ENCODE assay signal across 8 mouse cellular contexts in genomic region chr2:120628886-120629735, GRCm38 (mm10). TPM values are rescaled to one million over a fixed set of nuclear protein-coding genes. Genes with fewer than 3 reads are reported as not detected.
DNase-seq lines count a peak whose midpoint lies in the region; ATAC-seq and TF ChIP-seq lines count a peak whose summit lies in the region.

Gene Stard9, plus strand, starts transcription at chr2:120629121.

- TF ChIP-seq POLR2A in olfactory bulb, adult 2 months (IDR thresholded peaks at IDR 0.05; ENCODE audit: insufficient read depth, low read depth, low read length), result no peak
- TF ChIP-seq POLR2A in thymus, adult 2 months (IDR thresholded peaks at IDR 0.05; ENCODE audit: control insufficient read depth, extremely low read depth, insufficient read depth, low read length, poor library complexity), result peak; percentile 49; the same call in 1 of the 2 replicates

- no peaks in the 10 kb centered on the region for H3K36me3 ChIP-seq in G1E (replicated peaks)
- no peaks in the 10 kb centered on the region for H3K36me3 ChIP-seq in forebrain, embryonic 16.5 days (ENCODE audit: control insufficient read depth, insufficient read depth)
- H3K36me3 ChIP-seq in lung, embryonic 14.5 days (ENCODE audit: insufficient read depth), result peaks cover 14% of the 10 kb centered on the region; the same call in 1 of the 2 replicates
- H3K36me3 ChIP-seq in thymus, adult 2 months (ENCODE audit: control insufficient read depth, insufficient read depth, low read length), result no peaks in the 10 kb centered on the region

- peak within 1 kb of the TSS; percentile 74 for H3K4me3 ChIP-seq in G1E (ENCODE audit: low read depth, low read length)
- H3K4me3 ChIP-seq in forebrain, embryonic 16.5 days (replicated peaks; ENCODE audit: low read length), result peak within 1 kb of the TSS; percentile 67
- H3K4me3 ChIP-seq in layer of hippocampus, adult 2 months, result peak within 1 kb of the TSS; percentile 66
- H3K4me3 ChIP-seq in lung, embryonic 14.5 days (ENCODE audit: low read depth, low read length), result peak within 1 kb of the TSS; percentile 57
- H3K4me3 ChIP-seq in olfactory bulb, adult 2 months (ENCODE audit: insufficient read depth, low read depth, low read length), result peak within 1 kb of the TSS; percentile 50
- peak within 1 kb of the TSS; percentile 52 for H3K4me3 ChIP-seq in thymus, adult 2 months (ENCODE audit: control insufficient read depth, insufficient read depth, low read length)

- H3K4me2 ChIP-seq in forebrain, embryonic 16.5 days (ENCODE audit: low read length), result peak within 1 kb of the TSS; percentile 76
- peak within 1 kb of the TSS; percentile 69 for H3K4me2 ChIP-seq in lung, embryonic 14.5 days

- H3K4me1 ChIP-seq in G1E (ENCODE audit: insufficient read depth, low read depth, low read length), result peaks cover 50% of the 10 kb centered on the region
- H3K4me1 ChIP-seq in forebrain, embryonic 16.5 days (replicated peaks; ENCODE audit: control insufficient read depth, insufficient read depth, low read length), result peaks cover 8% of the 10 kb centered on the region
- H3K4me1 ChIP-seq in lung, embryonic 14.5 days (ENCODE audit: insufficient read depth), result 0 out of 2 replicates have a peak, but pooled peaks cover 7% of the 10 kb centered on the region
- H3K4me1 ChIP-seq in olfactory bulb, adult 2 months (ENCODE audit: control insufficient read depth, insufficient read depth, low read length), result no peaks in the 10 kb centered on the region
- peaks cover 5% of the 10 kb centered on the region; the same call in 1 of the 2 replicates for H3K4me1 ChIP-seq in thymus, adult 2 months (replicated peaks; ENCODE audit: control insufficient read depth, insufficient read depth, low read length)

- H3K9me3 ChIP-seq in G1E (replicated peaks), result no peaks in the 10 kb centered on the region
- H3K9me3 ChIP-seq in forebrain, embryonic 16.5 days (ENCODE audit: control insufficient read depth, low read length), result no peaks in the 10 kb centered on the region
- no peaks in the 10 kb centered on the region for H3K9me3 ChIP-seq in lung, embryonic 14.5 days (ENCODE audit: low read depth, low read length)

- peak within 1 kb of the TSS; percentile 71 for H3K9ac ChIP-seq in forebrain, embryonic 16.5 days (replicated peaks; ENCODE audit: low read depth, low read length)
- H3K9ac ChIP-seq in lung, embryonic 14.5 days, result peak within 1 kb of the TSS; percentile 57

- H3K27me3 ChIP-seq in G1E (ENCODE audit: insufficient read depth, low read length), result peaks cover 4% of the 10 kb centered on the region
- no peaks in the 10 kb centered on the region for H3K27me3 ChIP-seq in forebrain, embryonic 16.5 days (replicated peaks; ENCODE audit: control insufficient read depth, insufficient read depth, low read length)
- H3K27me3 ChIP-seq in lung, embryonic 14.5 days (ENCODE audit: insufficient read depth, low read length), result no peaks in the 10 kb centered on the region
- H3K27me3 ChIP-seq in thymus, adult 2 months (ENCODE audit: control insufficient read depth, insufficient read depth, low read length), result no peaks in the 10 kb centered on the region

- DNase-seq in G1E (ENCODE audit: low spot score), result peak; percentile 88
- peak; percentile 97 to 100 for DNase-seq in cerebellum, adult 18-20 months
- DNase-seq in heart, postnatal 36 days, result peak; percentile 94 to 95
- DNase-seq in layer of hippocampus, adult 2 months (ENCODE audit: low spot score in 2 of 2), result peak; percentile 95 to 98
- DNase-seq in lung, embryonic 14.5 days, result peak; percentile 100
- peak; percentile 98 for DNase-seq in thymus, adult 2 months

- H3K27ac ChIP-seq in forebrain, embryonic 16.5 days (ENCODE audit: low read length), result peak within 1 kb of the TSS; percentile 6; the same call in 1 of the 2 replicates
- peak within 1 kb of the TSS; percentile 81 for H3K27ac ChIP-seq in layer of hippocampus, adult 2 months
- H3K27ac ChIP-seq in lung, embryonic 14.5 days (ENCODE audit: low read depth), result peak within 1 kb of the TSS; percentile 65
- no peak within 1 kb of the TSS for H3K27ac ChIP-seq in olfactory bulb, adult 2 months (ENCODE audit: insufficient read depth, low read depth, low read length)
- H3K27ac ChIP-seq in thymus, adult 2 months (ENCODE audit: control insufficient read depth, insufficient read depth, low read length), result no peak within 1 kb of the TSS

- WGBS in forebrain, embryonic 16.5 days, result 1% methylated on average over 33 of the region's 36 CpGs
- WGBS in lung, embryonic 14.5 days, result 2% methylated on average over 36 of the region's 36 CpGs
- 2% methylated on average over 36 of the region's 36 CpGs for WGBS in olfactory bulb, adult 2 months
- 5% methylated on average over 36 of the region's 36 CpGs for WGBS in thymus, adult 2 months

- intact Hi-C loops in heart, postnatal 36 days (cut with DNase I), result loop anchor here (2.0 kb wide), 1 partner anchor 20 kb away; the partner anchor contains the start of genes Haus2 and Lrrc57

- peak; percentile 89 for ATAC-seq in G1E (ENCODE audit: extremely low read depth, insufficient number of reproducible peaks, low FRiP score, poor library complexity, severe bottlenecking)
- peak; percentile 100 for ATAC-seq in forebrain, embryonic 16.5 days
- ATAC-seq in lung, embryonic 14.5 days (ENCODE audit: insufficient read depth), result peak; percentile 100

- no peak for TF ChIP-seq CTCF in G1E (IDR thresholded peaks at IDR 0.05; ENCODE audit: low read depth, low read length)
- TF ChIP-seq CTCF in layer of hippocampus, adult 2 months (conservative IDR thresholded peaks at IDR 0.05), result no peak; the same call in none of the 2 replicates
- TF ChIP-seq CTCF in lung, embryonic 14.5 days (IDR thresholded peaks at IDR 0.05; ENCODE audit: low read depth), result 0 out of 2 replicates have a peak, but pooled peaks have one; percentile 34
- no peak for TF ChIP-seq CTCF in olfactory bulb, adult 2 months (IDR thresholded peaks at IDR 0.05; ENCODE audit: insufficient read depth, low read depth, low read length)
- TF ChIP-seq CTCF in thymus, adult 2 months (IDR thresholded peaks at IDR 0.05; ENCODE audit: borderline replicate concordance, control insufficient read depth, extremely low read depth, insufficient read depth, low read length, poor library complexity), result peak; percentile 73; the same call in 1 of the 2 replicates

RNA-seq across cellular contexts. Expression of gene Stard9, which starts in this region (rescaled TPM):
- total RNA-seq in G1E (2014; fragmentation: Nextera tagmentation) (9.8 and 12.3 TPM in 2 replicates), G1E (2017) (3.7 and 4.0 TPM in 2 replicates)
- 0.34 and 0.54 TPM in 2 replicates for polyA plus RNA-seq in G1E (2012)
- polyA plus RNA-seq in forebrain, embryonic 16.5 days (2015; fragmentation: Nextera tagmentation; extraction: Ambion mirVana), result 3.2 and 4.2 TPM in 2 replicates
- 1 to 10 TPM; 8.2 to 9.8 TPM for total RNA-seq in heart, postnatal 36 days (2021)
- 1 to 10 TPM; 8.1 to 9.9 TPM for total RNA-seq in layer of hippocampus, adult 2 months (2021)
- polyA plus RNA-seq in lung, embryonic 14.5 days (2014; fragmentation: Nextera tagmentation; extraction: Ambion mirVana), result 14.1 and 14.9 TPM in 2 replicates
- not detected in 2 replicates for polyA plus RNA-seq in olfactory bulb, adult 2 months (2012; ENCODE audit: insufficient read depth, insufficient read length, low replicate concordance, missing spikeins)
- polyA plus RNA-seq in thymus, adult 2 months (2012; rRNA removed), result 2.8 and 3.0 TPM in 2 replicates

Comparison
In these comparisons a context has a peak if more than half of its experiments do, and no peak if none do; other contexts are left out.
1. CTCF ChIP-seq: peak in lung, embryonic 14.5 days (single experiment) and thymus, adult 2 months (single experiment); none in G1E (single experiment), layer of hippocampus, adult 2 months (single experiment) and olfactory bulb, adult 2 months (single experiment).
2. H3K27ac ChIP-seq: peak in forebrain, embryonic 16.5 days (single experiment), layer of hippocampus, adult 2 months (single experiment) and lung, embryonic 14.5 days (single experiment); none in olfactory bulb, adult 2 months (single experiment) and thymus, adult 2 months (single experiment).
3. Peak in every context shown above with its lines, with median percentiles within 50 percentile points of each other: ATAC-seq, DNase-seq and H3K4me3 ChIP-seq.